Mouse (Mus musculus) hindbrain, embryonic 16.5 days (tissue): ENCODE data around the gene Iba57. TPM values are rescaled to one million over a fixed set of nuclear protein-coding genes. Genes with fewer than 3 reads are reported as not detected.

Experiments used
- ATAC-seq: fragments of 200-750 bp; cut with Nextera tagmentation; 2 replicates; pipeline ENCODE4 v1.8.0; 2017; ENCODE audit warnings: moderate TSS enrichment, moderate library complexity
- H3K27ac ChIP-seq: fragments of 300-500 bp; sonication (generic); 2 replicates; pipeline ENCODE4 v1.5.1; 2014; ENCODE audit warnings: low read depth, mild to moderate bottlenecking, control low read depth, low read length, moderate library complexity
- H3K27me3 ChIP-seq: fragments of 300-500 bp; sonication (generic); replicated peaks from 2 replicates; pipeline ENCODE4 v1.6.1; 2014; ENCODE audit warnings: low read length; ENCODE audit not compliant: control insufficient read depth, insufficient read depth
- H3K36me3 ChIP-seq: fragments of 300-500 bp; sonication (generic); 2 replicates; pipeline ENCODE4 v1.6.1; 2014; ENCODE audit warnings: mild to moderate bottlenecking, low read length, moderate library complexity, mixed read lengths; ENCODE audit not compliant: control insufficient read depth, insufficient read depth
- H3K4me1 ChIP-seq: fragments of 300-500 bp; sonication (generic); 2 replicates; pipeline ENCODE4 v1.6.1; 2014; ENCODE audit warnings: low read depth, low read length; ENCODE audit not compliant: control insufficient read depth, insufficient read depth
- H3K4me2 ChIP-seq: fragments of 300-500 bp; sonication (generic); 2 replicates; pipeline ENCODE4 v1.6.1; 2014; ENCODE audit warnings: mild to moderate bottlenecking, low read length, control low read depth, moderate library complexity
- H3K4me3 ChIP-seq: fragments of 300-500 bp; sonication (generic); 2 replicates; pipeline ENCODE4 v1.5.1; 2014; ENCODE audit warnings: mild to moderate bottlenecking, low read length, control low read depth, moderate library complexity
- H3K9ac ChIP-seq: fragments of 300-500 bp; sonication (generic); 2 replicates; pipeline ENCODE4 v1.6.1; 2014; ENCODE audit warnings: low read depth, mild to moderate bottlenecking, control low read depth, low read length, moderate library complexity
- H3K9me3 ChIP-seq: fragments of 300-500 bp; sonication (generic); 2 replicates; pipeline ENCODE4 v1.6.1; 2014; ENCODE audit warnings: mild to moderate bottlenecking, low read length, moderate library complexity; ENCODE audit not compliant: control insufficient read depth
- WGBS: fragments of 180-500 bp; shearing (Covaris S2); extraction: QIAGEN DNeasy Blood & Tissue Kit; methylation state at CpG from one replicate; pipeline ENCODE4 v1.1.7; 2014; 5-methylcytosine and 5-hydroxymethylcytosine counted together
- polyA plus RNA-seq: library from polyadenylated mRNA; unstranded; fragments of >200 nt; fragmentation: Nextera tagmentation; extraction: Ambion mirVana; gene quantifications from 2 replicates; pipeline ENCODE4 v1.2.1, GENCODE M21; 2015

Gene Iba57
- polyA plus RNA-seq, 1 experiment from 2014 or later: 7.8 TPM

GRCm38 (mm10) chr11:59138537-59139486, 24.7 kb downstream of the Iba57 start:
- H3K4me1 ChIP-seq: peaks cover 7% of the 10 kb centered on the region; the same call in 1 of the 2 replicates

GRCm38 (mm10) chr11:59136994-59137706, 26.4 kb downstream of the Iba57 start:
- Histone ChIP-seq H3K9me3 (no peaks in the 10 kb centered on the region), H3K4me2 (no peak overlapping the region), H3K9ac (no peak overlapping the region), H3K27me3 (peaks cover 43% of the 10 kb centered on the region), H3K4me1 (peaks cover 7% of the 10 kb centered on the region; the same call in 1 of the 2 replicates), H3K36me3 (no peaks in the 10 kb centered on the region), H3K4me3 (no peak overlapping the region), H3K27ac (no peak overlapping the region)
- WGBS: 76% methylated on average over 12 of the region's 12 CpGs
- no peak for ATAC-seq

More at GRCm38 (mm10) chr11:59138537-59139486, 24.7 kb downstream of the Iba57 start:
- Histone ChIP-seq H3K36me3 (no peaks in the 10 kb centered on the region), H3K27me3 (peaks cover 36% of the 10 kb centered on the region), H3K4me3 (no peak overlapping the region), H3K4me2 (no peak overlapping the region), H3K9ac (no peak overlapping the region), H3K9me3 (no peaks in the 10 kb centered on the region), H3K27ac (no peak overlapping the region)
- WGBS: 79% methylated on average over 19 of the region's 19 CpGs
- no peak for ATAC-seq

- ATAC-seq: no peak
- H3K9me3 ChIP-seq: no peaks in the 10 kb centered on the region
- H3K9ac ChIP-seq: peak within 1 kb of the TSS; percentile 51
- 14% methylated on average over 44 of the region's 44 CpGs for WGBS
- H3K4me1 ChIP-seq: peaks cover 7% of the 10 kb centered on the region; the same call in 1 of the 2 replicates
- peaks cover 43% of the 10 kb centered on the region for H3K27me3 ChIP-seq
- peak within 1 kb of the TSS; percentile 42 for H3K4me3 ChIP-seq
- H3K27ac ChIP-seq: no peak within 1 kb of the TSS
- H3K36me3 ChIP-seq: no peaks in the 10 kb centered on the region
- H3K4me2 ChIP-seq: peak within 1 kb of the TSS; percentile 65
Observed at GRCm38 (mm10) chr11:59135904-59136452, 27.6 kb downstream of the Iba57 start, which contains the start of gene Obscn. Gene Obscn (minus strand): TSS chr11:59136402.

GRCm38 (mm10) chr11:59135051-59135820, 28.3 kb downstream of the Iba57 start:
- Histone ChIP-seq H3K27ac (no peak overlapping the region), H3K36me3 (no peaks in the 10 kb centered on the region), H3K4me3 (peak overlapping the region; percentile 42), H3K4me1 (peaks cover 7% of the 10 kb centered on the region; the same call in 1 of the 2 replicates), H3K9me3 (no peaks in the 10 kb centered on the region), H3K27me3 (peaks cover 43% of the 10 kb centered on the region), H3K4me2 (peak overlapping the region; percentile 65), H3K9ac (peak overlapping the region; percentile 51)
- ATAC-seq: no peak
- WGBS: 6% methylated on average over 55 of the region's 55 CpGs

GRCm38 (mm10) chr11:59134373-59134997, 29.1 kb downstream of the Iba57 start:
- H3K27me3 ChIP-seq: peaks cover 43% of the 10 kb centered on the region

GRCm38 (mm10) chr11:59132065-59132464, 31.5 kb downstream of the Iba57 start:
- peaks cover 7% of the 10 kb centered on the region; the same call in 1 of the 2 replicates for H3K4me1 ChIP-seq
- ATAC-seq: no peak
- H3K9ac ChIP-seq: no peak overlapping the region
- H3K27me3 ChIP-seq: peaks cover 37% of the 10 kb centered on the region
- H3K36me3 ChIP-seq: no peaks in the 10 kb centered on the region
- WGBS: 69% methylated on average over 3 of the region's 3 CpGs
- no peaks in the 10 kb centered on the region for H3K9me3 ChIP-seq
- H3K4me2 ChIP-seq: no peak overlapping the region
- no peak overlapping the region for H3K27ac ChIP-seq
- no peak overlapping the region for H3K4me3 ChIP-seq

More at GRCm38 (mm10) chr11:59134373-59134997, 29.1 kb downstream of the Iba57 start:
- H3K4me2 ChIP-seq: peak overlapping the region; percentile 65
- H3K27ac ChIP-seq: no peak overlapping the region
- no peak overlapping the region for H3K9ac ChIP-seq
- WGBS: 6% methylated on average over 35 of the region's 35 CpGs
- no peak; the same call in 1 of the 2 replicates for ATAC-seq
- H3K4me3 ChIP-seq: peak overlapping the region; percentile 3; the same call in 1 of the 2 replicates
- H3K4me1 ChIP-seq: peaks cover 7% of the 10 kb centered on the region; the same call in 1 of the 2 replicates
- H3K9me3 ChIP-seq: no peaks in the 10 kb centered on the region
- H3K36me3 ChIP-seq: no peaks in the 10 kb centered on the region

GRCm38 (mm10) chr11:59131348-59131919, 32.1 kb downstream of the Iba57 start:
- no peak overlapping the region for H3K4me2 ChIP-seq
- no peak for ATAC-seq
- H3K9me3 ChIP-seq: no peaks in the 10 kb centered on the region
- no peak overlapping the region for H3K9ac ChIP-seq
- H3K27ac ChIP-seq: no peak overlapping the region
- peaks cover 7% of the 10 kb centered on the region; the same call in 1 of the 2 replicates for H3K4me1 ChIP-seq
- H3K36me3 ChIP-seq: no peaks in the 10 kb centered on the region
- WGBS: 61% methylated on average over 18 of the region's 18 CpGs
- no peak overlapping the region for H3K4me3 ChIP-seq
- peaks cover 30% of the 10 kb centered on the region for H3K27me3 ChIP-seq

- Histone ChIP-seq H3K4me1 (peaks cover 6% of the 10 kb centered on the region; the same call in 1 of the 2 replicates), H3K36me3 (no peaks in the 10 kb centered on the region), H3K27me3 (peaks cover 24% of the 10 kb centered on the region), H3K9me3 (no peaks in the 10 kb centered on the region), H3K27ac (no peak overlapping the region), H3K4me3 (no peak overlapping the region), H3K4me2 (no peak overlapping the region), H3K9ac (no peak overlapping the region)
- ATAC-seq: no peak
- 76% methylated on average over 9 of the region's 9 CpGs for WGBS
Observed at GRCm38 (mm10) chr11:59130782-59131181, 32.8 kb downstream of the Iba57 start.
